Mouse (Mus musculus) kidney, postnatal 0 days (tissue): ENCODE results near the gene Foxg1. TPM values are rescaled to one million over a fixed set of nuclear protein-coding genes. Genes with fewer than 3 reads are reported as not detected.

Source experiments
- ATAC-seq: fragments of 200-750 bp; cut with Nextera tagmentation; replicated peaks from 2 replicates; pipeline ENCODE4 v1.8.0; 2017; ENCODE audit warnings: low read depth, moderate number of reproducible peaks, moderate TSS enrichment, moderate library complexity; ENCODE audit not compliant: low FRiP score
- DNase-seq: peaks from one replicate; pipeline ENCODE4 v3.0.0-alpha.2; 2016; ENCODE audit warnings: low spot score
- H3K27ac ChIP-seq: fragments of 300-500 bp; sonication (generic); 2 replicates; pipeline ENCODE4 v1.5.1; 2014; ENCODE audit warnings: mild to moderate bottlenecking
- H3K27me3 ChIP-seq: fragments of 300-500 bp; sonication (generic); 2 replicates; pipeline ENCODE4 v1.6.1; 2014; ENCODE audit warnings: low read length, mixed read lengths; ENCODE audit not compliant: insufficient read depth
- H3K36me3 ChIP-seq: fragments of 300-500 bp; sonication (generic); 2 replicates; pipeline ENCODE4 v1.6.1; 2014; ENCODE audit warnings: low read length, mixed read lengths; ENCODE audit not compliant: insufficient read depth
- H3K4me1 ChIP-seq: fragments of 300-500 bp; sonication (generic); replicated peaks from 2 replicates; pipeline ENCODE4 v1.6.1; 2014; ENCODE audit warnings: antibody characterized with exemption, low read length, mixed read lengths; ENCODE audit not compliant: insufficient read depth
- H3K4me2 ChIP-seq: fragments of 300-500 bp; sonication (generic); 2 replicates; pipeline ENCODE4 v1.6.1; 2014; ENCODE audit warnings: mild to moderate bottlenecking, low read length, moderate library complexity, mixed read lengths
- H3K4me3 ChIP-seq: fragments of 300-500 bp; sonication (generic); replicated peaks from 2 replicates; pipeline ENCODE4 v1.5.1; 2014; ENCODE audit warnings: low read depth, low read length
- H3K9ac ChIP-seq: fragments of 300-500 bp; sonication (generic); 2 replicates; pipeline ENCODE4 v1.6.1; 2014; ENCODE audit warnings: low read depth, low read length
- H3K9me3 ChIP-seq: fragments of 300-500 bp; sonication (generic); replicated peaks from 2 replicates; pipeline ENCODE4 v1.6.1; 2016; ENCODE audit warnings: low read length, inconsistent platforms, mixed read lengths
- CTCF ChIP-seq: IDR thresholded peaks from 2 replicates; pipeline ENCODE4 v1.5.1; 2016; ENCODE audit warnings: antibody characterized with exemption, low read depth, mild to moderate bottlenecking, moderate library complexity
- WGBS: fragments of 180-500 bp; shearing (Covaris S2); extraction: QIAGEN DNeasy Blood & Tissue Kit; methylation state at CpG from one replicate; pipeline ENCODE4 v1.1.7; 2014; 5-methylcytosine and 5-hydroxymethylcytosine counted together
- polyA plus RNA-seq: library from polyadenylated mRNA; unstranded; fragments of >200 nt; fragmentation: Nextera tagmentation; extraction: Ambion mirVana; gene quantifications from 2 replicates; pipeline ENCODE4 v1.2.1, GENCODE M21; 2015

Foxg1 gene
- polyA plus RNA-seq, 1 experiment from 2014 or later, result not detected

DNA sequence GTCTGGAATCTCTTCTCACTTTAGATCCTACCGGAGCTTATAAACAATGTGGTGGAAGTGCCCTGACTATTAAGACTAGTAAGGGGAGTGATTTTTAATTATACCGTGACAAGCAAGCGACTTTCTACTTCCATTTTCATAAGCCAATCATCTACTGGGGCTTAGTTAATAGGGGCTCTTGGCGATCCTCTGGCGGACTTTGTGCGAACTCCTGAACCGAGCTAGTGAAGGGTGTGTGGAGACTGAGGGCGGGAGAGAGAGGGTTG is 18.3 kb downstream of the Foxg1 start:
- Histone ChIP-seq H3K4me1 (peaks cover 5% of the 10 kb centered on the region), H3K9me3 (no peaks in the 10 kb centered on the region), H3K36me3 (no peaks in the 10 kb centered on the region), H3K4me3 (peak overlapping the region; percentile 33), H3K27ac (no peak overlapping the region), H3K9ac (no peak overlapping the region), H3K4me2 (peak overlapping the region; percentile 58), H3K27me3 (peaks cover 58% of the 10 kb centered on the region)
- DNase-seq (no peak), ATAC-seq (peak; percentile 82)
- whole genome bisulfite sequencing, result 1% methylated on average over 8 of the region's 8 CpGs
- no peak for TF ChIP-seq CTCF

- ATAC-seq (peak; percentile 36; the same call in 1 of the 2 replicates), DNase-seq (no peak)
- Histone ChIP-seq H3K27me3 (peaks cover 56% of the 10 kb centered on the region), H3K27ac (no peak overlapping the region), H3K36me3 (no peaks in the 10 kb centered on the region), H3K4me3 (peak overlapping the region; percentile 33), H3K9ac (no peak overlapping the region; the same call in 1 of the 2 replicates), H3K4me1 (peaks cover 5% of the 10 kb centered on the region), H3K9me3 (no peaks in the 10 kb centered on the region), H3K4me2 (peak overlapping the region; percentile 58)
- under 1% methylated on average over 58 of the region's 68 CpGs for WGBS
- no peak for TF ChIP-seq CTCF
These were observed 18.8 kb downstream of the Foxg1 start for GRCm38 (mm10) chr12:49401119-49401795.

GRCm38 (mm10) chr12:49401796-49402130 is 19.3 kb downstream of the Foxg1 start:
- Histone ChIP-seq H3K9me3 (no peaks in the 10 kb centered on the region), H3K4me2 (peak overlapping the region; percentile 58), H3K27me3 (peaks cover 52% of the 10 kb centered on the region), H3K4me3 (peak overlapping the region; percentile 33), H3K27ac (no peak overlapping the region), H3K4me1 (peaks cover 5% of the 10 kb centered on the region), H3K36me3 (no peaks in the 10 kb centered on the region), H3K9ac (no peak overlapping the region; the same call in 1 of the 2 replicates)
- WGBS, result 3% methylated on average over 5 of the region's 5 CpGs
- DNase-seq (no peak), ATAC-seq (no peak)
- TF ChIP-seq CTCF, result no peak

DNA sequence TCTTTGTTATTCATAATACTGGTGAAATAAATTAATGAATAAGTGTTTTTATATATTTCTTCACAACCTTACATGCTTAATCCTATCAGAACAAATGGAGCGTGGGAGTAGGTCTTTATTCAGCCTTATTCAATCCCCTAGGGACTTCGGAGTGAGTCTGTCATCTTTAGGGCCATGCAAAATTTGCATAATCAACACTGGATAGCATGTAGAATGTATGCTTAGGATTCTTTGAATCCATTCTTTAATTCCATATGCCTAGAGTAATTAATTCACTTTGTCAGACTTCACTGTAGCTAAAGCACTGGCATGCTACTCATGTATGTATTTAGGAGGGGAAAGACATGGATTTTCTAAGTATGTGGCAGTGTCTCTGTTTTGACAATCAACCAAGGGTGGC is 27.4 kb downstream of the Foxg1 start:
- TF ChIP-seq CTCF, result no peak
- WGBS, result 77% methylated on average over 2 of the region's 2 CpGs
- H3K4me1 ChIP-seq, result no peaks in the 10 kb centered on the region
- DNase-seq (no peak), ATAC-seq (no peak)
- H3K9ac ChIP-seq, result no peak overlapping the region
- peaks cover 6% of the 10 kb centered on the region; the same call in 1 of the 2 replicates for H3K27me3 ChIP-seq
- no peaks in the 10 kb centered on the region for H3K9me3 ChIP-seq
- no peaks in the 10 kb centered on the region for H3K36me3 ChIP-seq
- H3K4me2 ChIP-seq, result no peak overlapping the region
- no peak overlapping the region for H3K4me3 ChIP-seq
- H3K27ac ChIP-seq, result no peak overlapping the region

DNA sequence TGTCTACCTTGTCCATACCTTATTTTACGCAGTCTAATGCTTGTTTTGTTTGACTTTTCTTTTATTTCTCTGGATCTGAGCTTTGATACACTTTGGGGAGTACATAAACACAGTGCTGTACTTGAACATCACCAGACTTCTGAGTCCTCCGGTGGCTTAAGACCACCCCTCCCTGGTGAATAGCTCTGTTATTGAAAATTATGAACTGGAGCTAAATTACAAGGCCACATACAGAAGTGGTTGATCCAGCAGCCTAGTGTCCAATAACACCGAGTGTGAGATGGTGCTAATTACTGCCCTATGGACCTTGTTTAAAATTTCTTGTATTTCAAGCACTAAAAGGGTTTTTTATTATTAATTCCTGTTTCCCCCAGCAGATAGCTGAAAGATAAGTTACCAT is 35.5 kb downstream of the Foxg1 start:
- Histone ChIP-seq H3K9me3 (no peaks in the 10 kb centered on the region), H3K27ac (no peak overlapping the region), H3K9ac (no peak overlapping the region), H3K27me3 (no peaks in the 10 kb centered on the region), H3K4me1 (no peaks in the 10 kb centered on the region), H3K4me3 (no peak overlapping the region), H3K4me2 (no peak overlapping the region), H3K36me3 (no peaks in the 10 kb centered on the region)
- TF ChIP-seq CTCF, result no peak
- no peak for DNase-seq
- WGBS, result 61% methylated on average over 3 of the region's 3 CpGs
- ATAC-seq, result no peak

Other genes with a start within 250 kb of the Foxg1 start
- gene Gm43517, start 2.5 kb downstream of the Foxg1 start, polyA plus RNA-seq, result not detected in 2 replicates